Mouse (Mus musculus): Measurements from ENCODE around the gene E130208F15Rik.

GRCm38 (mm10) chr7:30309395-30310129, 12.0 kb upstream of the E130208F15Rik start:
- TF ChIP-seq CTCF (IDR thresholded peaks at IDR 0.05) (no peak), EP300 (IDR thresholded peaks at IDR 0.05) (no peak)

Measured in lung, postnatal 0 days (tissue).